Mouse (Mus musculus) retina, postnatal 1 day (tissue): ENCODE data around the gene Tex52.

Experiments used
- DNase-seq: peaks from one replicate; pipeline ENCODE4 v3.0.0-alpha.2; 2012

Gene Tex52

GRCm38 (mm10) chr6:128381254-128381653 lies 6.0 kb downstream of the Tex52 start:
- DNase-seq = no peak

GRCm38 (mm10) chr6:128383752-128384151 lies 8.5 kb downstream of the Tex52 start:
- DNase-seq = no peak

GRCm38 (mm10) chr6:128385026-128385425 lies 9.8 kb downstream of the Tex52 start:
- DNase-seq = no peak

- DNase-seq = no peak
Observed at GRCm38 (mm10) chr6:128389185-128389584, 13.9 kb downstream of the Tex52 start.

GRCm38 (mm10) chr6:128390683-128391082 lies 15.4 kb downstream of the Tex52 start:
- no peak for DNase-seq

- DNase-seq = no peak
Observed at GRCm38 (mm10) chr6:128397574-128398261, 22.5 kb downstream of the Tex52 start.

GRCm38 (mm10) chr6:128398996-128399395 lies 23.7 kb downstream of the Tex52 start, which contains the start of gene Nrip2:
Gene Nrip2 (plus strand): TSS chr6:128399296.
- DNase-seq = no peak

- peak; percentile 61 for DNase-seq
Observed at GRCm38 (mm10) chr6:128399421-128400185, 24.3 kb downstream of the Tex52 start.

- DNase-seq = no peak
Observed at GRCm38 (mm10) chr6:128404708-128405107, 29.5 kb downstream of the Tex52 start.

GRCm38 (mm10) chr6:128408544-128409125 lies 33.4 kb downstream of the Tex52 start:
- DNase-seq = no peak

GRCm38 (mm10) chr6:128410305-128410704 lies 35.0 kb downstream of the Tex52 start:
- no peak for DNase-seq

- DNase-seq = peak; percentile 77
Observed at GRCm38 (mm10) chr6:128411115-128411514, 35.9 kb downstream of the Tex52 start.

GRCm38 (mm10) chr6:128416169-128416568 lies 40.9 kb downstream of the Tex52 start:
- no peak for DNase-seq

- no peak for DNase-seq
Observed at GRCm38 (mm10) chr6:128418076-128418475, 42.8 kb downstream of the Tex52 start.

GRCm38 (mm10) chr6:128421036-128421435 lies 45.8 kb downstream of the Tex52 start:
- no peak for DNase-seq

- DNase-seq = no peak
Observed at GRCm38 (mm10) chr6:128421480-128421879, 46.2 kb downstream of the Tex52 start.

- DNase-seq = no peak
Observed at GRCm38 (mm10) chr6:128423496-128424268, 48.4 kb downstream of the Tex52 start.

- DNase-seq = peak; percentile 98
Observed at GRCm38 (mm10) chr6:128424269-128425019, 49.2 kb downstream of the Tex52 start, which contains the start of gene Itfg2. Gene Itfg2 (minus strand): TSS chr6:128424931.

GRCm38 (mm10) chr6:128425046-128425445 lies 49.8 kb downstream of the Tex52 start:
- no peak for DNase-seq

- DNase-seq = no peak
Observed at GRCm38 (mm10) chr6:128427571-128427970, 52.3 kb downstream of the Tex52 start.

- no peak for DNase-seq
Observed at GRCm38 (mm10) chr6:128429300-128429699, 54.0 kb downstream of the Tex52 start.

GRCm38 (mm10) chr6:128429826-128430225 lies 54.6 kb downstream of the Tex52 start:
- DNase-seq = no peak
